Mouse (Mus musculus) heart, adult 18-20 months (tissue): ENCODE results near the gene Tctn3. TPM values are rescaled to one million over a fixed set of nuclear protein-coding genes. Genes with fewer than 3 reads are reported as not detected.

ENCODE experiments used
- DNase-seq, 2 experiments: peaks; one replicate each; pipeline ENCODE4 v3.0.0; 2021 to 2022; ENCODE audit warnings: mixed read lengths in 1 of 2
- total RNA-seq, 2 experiments: library from RNA; stranded (reverse); gene quantifications; 2 replicates each; pipeline ENCODE4 v1.2.3; 2021

Gene Tctn3
- total RNA-seq, 2 experiments from 2014 or later = 7.1 to 7.2 TPM

DNA sequence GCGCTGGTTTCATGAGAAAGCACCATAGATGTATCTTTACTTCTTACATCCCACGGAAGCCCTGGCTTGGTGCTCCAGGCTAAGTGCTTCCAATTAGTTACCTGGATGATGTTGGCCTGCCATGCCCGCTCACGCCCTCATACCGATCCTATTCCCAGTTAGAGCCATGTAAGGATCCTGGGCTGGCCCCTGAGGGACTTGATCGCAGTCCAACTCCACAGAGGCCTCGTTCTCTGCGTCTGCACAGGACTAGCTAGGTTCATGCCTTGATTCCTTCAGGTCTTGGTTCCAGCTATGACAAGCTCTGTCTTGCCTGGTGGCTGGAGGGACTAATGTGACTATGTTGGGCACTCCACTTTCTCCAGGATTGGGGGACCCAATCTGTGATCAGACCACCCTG lies 56.9 kb downstream of the Tctn3 start:
- DNase-seq = no peak

GRCm38 (mm10) chr19:40554343-40554742 lies 57.7 kb downstream of the Tctn3 start:
- DNase-seq = no peak

GRCm38 (mm10) chr19:40553849-40554248 lies 58.2 kb downstream of the Tctn3 start:
- no peak for DNase-seq

DNA sequence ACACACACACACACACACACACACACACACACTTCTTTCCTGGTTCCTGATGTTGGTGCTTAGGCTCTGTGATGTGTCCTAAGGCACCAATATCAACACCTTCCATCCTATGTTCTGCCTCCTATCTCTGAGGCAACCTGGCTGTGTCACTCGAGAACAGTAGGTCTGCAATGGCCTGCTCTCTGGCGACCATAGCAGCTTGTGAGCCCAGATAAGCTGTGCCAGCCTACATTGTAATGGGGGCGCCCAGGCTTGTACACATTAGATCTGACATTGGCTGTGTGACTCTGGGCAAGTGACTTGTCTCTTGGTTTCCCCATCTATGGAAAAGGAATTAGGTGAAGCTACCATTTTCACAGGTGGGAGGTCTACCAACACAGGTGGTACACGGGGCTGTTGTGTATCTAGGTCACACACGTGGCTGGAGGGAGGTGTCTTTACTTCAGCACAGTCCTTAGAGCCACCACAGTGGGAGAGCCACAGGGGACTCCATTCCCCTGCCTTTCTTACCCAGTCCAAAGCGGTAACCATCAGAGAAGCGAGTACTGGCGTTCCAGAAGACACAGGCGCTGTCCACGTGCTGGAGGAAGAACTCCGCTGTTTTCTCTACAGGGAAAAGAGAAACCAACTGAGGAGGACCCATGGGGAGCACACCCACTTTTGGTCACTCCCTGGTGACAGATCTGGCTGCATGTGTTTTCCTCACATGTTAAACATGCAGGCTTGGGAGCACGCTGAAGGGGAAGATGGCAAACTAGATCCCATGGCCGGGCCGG lies 58.8 kb downstream of the Tctn3 start:
- DNase-seq = no peak

DNA sequence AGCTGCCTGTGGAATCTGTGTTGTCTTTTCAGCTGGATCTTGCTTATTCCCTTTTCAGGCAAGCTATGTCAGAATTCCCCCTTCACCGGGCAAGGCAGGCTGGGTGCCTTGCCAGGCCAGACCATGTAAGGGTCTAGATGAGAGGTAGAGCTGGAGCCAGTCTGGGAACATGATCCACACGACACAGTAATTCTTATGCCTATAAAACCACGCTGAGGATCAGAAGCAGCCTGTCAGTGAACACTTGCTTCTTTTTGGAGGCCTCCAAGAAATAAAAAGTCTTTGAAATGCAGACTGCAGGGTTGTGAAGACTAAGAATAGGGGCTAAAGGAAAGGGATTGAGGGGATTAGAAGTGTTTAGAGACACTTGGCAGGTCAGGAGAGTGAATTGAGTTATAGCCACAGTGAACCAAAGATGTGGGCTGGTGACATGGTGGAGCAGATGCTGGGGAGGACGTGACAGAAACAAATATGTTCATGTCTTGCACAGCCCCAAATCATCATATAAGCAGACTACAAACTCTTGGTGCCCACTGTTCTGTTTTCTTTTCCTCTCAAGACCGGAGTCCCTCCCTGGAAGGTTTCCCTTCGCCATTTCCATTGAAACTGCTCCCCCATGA lies 62.4 kb downstream of the Tctn3 start:
- no peak for DNase-seq

GRCm38 (mm10) chr19:40548796-40549515 lies 63.1 kb downstream of the Tctn3 start:
- DNase-seq = no peak

- no peak for DNase-seq
Observed at GRCm38 (mm10) chr19:40548386-40548785, 63.6 kb downstream of the Tctn3 start.

Other genes starting within 250 kb of the Tctn3 start
- 100 to 1,000 TPM; 642 to 766 TPM for gene Sorbs1, start 98.5 kb downstream of the Tctn3 start, total RNA-seq
- 1 to 10 TPM; 6.4 to 7.9 TPM for gene Aldh18a1, start 23.8 kb downstream of the Tctn3 start, total RNA-seq
- 10 to 100 TPM; 21.1 to 22.2 TPM for gene Entpd1, start 133 bp upstream of the Tctn3 start, total RNA-seq
- gene Cc2d2b, start 136.5 kb upstream of the Tctn3 start, total RNA-seq = not detected
- 1 to 10 TPM; 3.0 to 3.3 TPM for gene Ccnj, start 219.0 kb upstream of the Tctn3 start, total RNA-seq